Mouse (Mus musculus): ENCODE results near the gene Bloc1s1.
A peak's percentile ranks its signal among the peaks of the same experiment; 100 is the strongest.

The Bloc1s1 gene

GRCm38 (mm10) chr10:128902409-128902988 is 21.3 kb downstream of the Bloc1s1 start:
- DNase-seq = no peak

- no peak for DNase-seq
These were observed 22.4 kb downstream of the Bloc1s1 start for GRCm38 (mm10) chr10:128901409-128901808.

GRCm38 (mm10) chr10:128900698-128901097 is 23.1 kb downstream of the Bloc1s1 start, which contains the start of gene Cd63:
Gene Cd63 (plus strand): TSS chr10:128900989.
- no peak for DNase-seq

GRCm38 (mm10) chr10:128899759-128900490 is 23.9 kb downstream of the Bloc1s1 start:
- DNase-seq = no peak

DNA sequence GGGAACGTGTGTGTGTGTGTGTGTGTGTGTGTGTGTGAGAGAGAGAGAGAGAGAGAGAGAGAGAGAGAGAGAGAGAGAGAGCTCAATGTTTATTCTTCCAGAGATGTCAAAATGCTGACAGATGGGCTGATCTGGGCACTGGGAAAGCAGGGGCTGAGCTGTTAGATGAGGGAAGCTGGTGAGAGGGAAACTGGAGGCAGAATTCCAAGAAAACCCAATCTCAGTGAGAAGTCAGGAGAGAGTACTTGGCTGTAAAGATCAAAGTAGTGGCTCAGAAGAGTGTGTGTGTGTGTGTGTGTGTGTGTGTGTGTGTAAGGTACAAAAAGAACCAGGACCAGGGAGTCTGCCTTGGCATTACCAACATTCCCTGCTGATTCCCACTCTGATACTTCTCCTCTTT is 26.3 kb downstream of the Bloc1s1 start:
- DNase-seq = no peak

- DNase-seq = no peak
These were observed 27.0 kb downstream of the Bloc1s1 start for GRCm38 (mm10) chr10:128896807-128897206.

DNA sequence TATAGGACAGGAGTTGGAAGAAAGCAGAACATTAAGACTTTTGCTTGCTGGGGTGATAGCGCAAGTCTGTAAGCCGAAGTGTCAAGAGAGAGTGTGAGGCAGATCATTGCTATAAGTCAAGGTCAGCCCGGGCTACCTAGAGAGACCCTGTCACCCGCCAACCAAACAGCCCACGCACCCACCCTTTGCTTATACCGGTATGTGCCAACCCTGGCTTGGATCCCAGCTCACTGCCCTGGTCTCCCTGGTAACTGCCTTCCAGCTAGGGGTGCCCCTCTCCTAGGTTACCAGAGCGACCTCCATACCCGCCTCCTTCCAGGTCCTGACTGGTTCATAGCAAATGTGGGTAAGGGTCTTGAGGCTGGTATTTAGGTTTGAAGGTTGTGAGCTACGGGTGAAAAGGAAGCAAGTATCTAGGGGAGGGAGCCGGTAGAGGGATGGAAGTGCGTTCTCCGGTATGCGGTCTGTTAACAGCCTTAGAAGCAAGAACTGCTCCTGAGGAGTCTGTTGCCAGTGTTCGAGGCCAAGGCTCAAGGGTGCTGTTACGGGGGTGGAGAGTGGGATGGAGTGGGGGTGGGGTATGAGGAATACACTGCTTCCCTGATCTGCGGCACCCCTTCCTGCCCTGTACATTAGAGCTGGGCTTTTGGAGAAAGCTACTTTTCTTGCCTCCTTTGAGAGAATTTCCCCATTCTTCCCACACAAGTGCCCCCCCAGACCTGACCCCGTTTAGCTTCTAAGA is 27.7 kb downstream of the Bloc1s1 start:
- DNase-seq = no peak

- peak; percentile 92 for DNase-seq
These were observed 28.4 kb downstream of the Bloc1s1 start for GRCm38 (mm10) chr10:128895437-128895836.

DNA sequence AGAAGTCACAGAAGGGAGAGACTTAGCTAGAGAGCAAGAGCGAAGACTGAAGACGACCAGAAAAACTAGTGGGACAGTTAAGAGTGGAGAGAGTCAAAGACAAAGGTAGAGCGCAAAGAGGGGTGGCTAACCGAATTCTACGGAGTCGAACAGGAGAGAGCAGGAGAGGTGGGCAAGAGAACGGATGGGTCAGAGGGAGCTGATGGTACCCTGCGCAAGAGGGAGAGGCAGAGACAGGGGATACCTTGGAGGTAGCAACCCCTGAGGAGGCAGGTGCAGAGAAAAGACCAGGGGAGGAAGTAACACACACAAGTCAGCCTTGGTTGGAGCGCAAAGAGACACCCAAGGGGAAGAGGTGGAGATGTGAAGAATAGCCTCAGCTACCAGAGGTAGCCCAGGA is 31.6 kb downstream of the Bloc1s1 start:
- no peak for DNase-seq

DNA sequence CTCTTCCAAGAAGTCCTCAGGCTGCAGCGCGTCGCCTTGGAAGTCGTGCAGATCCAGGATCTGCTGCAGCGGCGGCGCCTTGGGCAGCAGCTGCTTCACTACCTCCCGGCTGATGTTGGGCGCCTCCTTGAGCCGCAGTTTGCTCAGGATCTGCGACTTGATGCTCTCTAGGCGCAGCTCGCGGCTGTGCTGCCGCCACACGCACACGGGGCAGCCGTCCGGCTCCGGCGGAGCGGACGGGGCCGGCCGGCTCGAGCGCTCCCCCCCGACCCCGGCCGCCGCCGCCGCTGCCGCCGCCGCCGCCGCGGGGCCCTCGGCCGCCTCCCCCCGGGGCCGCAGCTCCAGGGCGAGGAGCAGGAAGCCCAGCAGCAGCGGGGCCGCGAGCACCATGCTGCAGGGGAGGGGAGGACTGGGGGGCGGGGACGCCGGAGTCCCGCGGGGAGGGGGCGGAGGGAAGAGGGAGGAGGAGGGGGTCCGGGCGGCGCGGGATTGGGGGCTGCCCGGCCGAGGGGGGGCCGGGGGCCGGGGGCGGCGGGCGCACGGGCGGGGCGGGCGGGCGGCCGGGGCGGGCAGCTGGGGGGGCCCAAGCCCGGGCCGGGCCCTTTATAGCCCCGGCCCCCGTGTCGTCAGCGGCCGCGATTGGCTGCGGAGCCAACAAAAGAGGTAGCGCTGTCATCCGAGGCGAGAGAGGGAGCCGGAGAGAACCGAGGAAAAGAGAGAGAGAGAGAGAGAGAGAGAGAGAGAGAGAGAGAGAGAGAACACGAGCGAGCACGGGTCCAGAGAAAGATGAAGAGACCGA is 32.3 kb downstream of the Bloc1s1 start, which contains the start of gene Gdf11:
Gdf11 (minus strand) TSS at position 423 of the 799 bp plus-strand sequence.
- peak; percentile 71 for DNase-seq

DNA sequence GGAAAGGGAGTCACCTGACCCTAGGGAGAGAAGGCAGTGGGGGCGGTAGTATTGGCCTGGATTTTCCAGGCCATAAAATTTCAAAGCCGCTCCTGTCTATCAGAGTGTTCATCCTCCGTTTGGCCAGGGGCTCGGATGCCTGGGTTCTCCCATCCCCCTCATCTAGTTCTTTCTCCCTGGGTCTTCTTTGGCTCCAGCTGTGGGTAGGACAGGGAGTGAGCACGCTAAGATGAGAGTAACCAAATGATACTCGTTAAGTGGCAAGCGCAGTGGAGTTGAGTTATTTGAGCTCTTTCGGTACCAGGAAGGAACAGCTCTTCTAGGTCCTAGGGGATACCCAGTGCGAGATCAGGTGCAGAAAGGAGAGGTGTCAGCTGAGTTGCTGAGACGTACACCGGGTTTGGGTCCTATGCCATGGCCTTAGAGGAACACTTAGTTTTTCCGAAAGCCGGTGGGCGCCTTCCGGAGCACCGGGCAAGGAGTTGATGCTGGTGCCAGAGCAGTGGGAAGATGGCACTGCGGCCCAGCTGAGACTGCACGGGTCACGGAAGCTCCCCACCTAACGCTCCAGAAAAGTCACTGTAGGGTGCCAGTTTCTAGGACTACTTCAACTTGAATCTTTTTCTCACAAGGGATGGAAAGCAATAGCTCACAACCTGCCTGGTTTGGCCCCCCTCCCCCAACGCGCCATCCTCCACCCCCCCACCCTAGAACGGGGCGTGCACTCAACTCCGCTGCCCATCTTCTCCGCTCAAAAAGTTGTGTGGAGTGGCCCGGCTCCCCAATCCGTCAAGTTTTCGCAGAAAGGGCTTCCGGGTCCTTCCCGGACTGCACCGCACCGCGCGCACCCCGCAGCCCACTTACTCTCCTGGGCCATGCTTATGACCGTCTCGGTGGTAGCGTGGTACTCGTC is 33.2 kb downstream of the Bloc1s1 start:
- DNase-seq = peak; percentile 25

- DNase-seq = no peak
These were observed 34.0 kb downstream of the Bloc1s1 start for GRCm38 (mm10) chr10:128889846-128890245.

- DNase-seq = no peak
These were observed 34.7 kb downstream of the Bloc1s1 start for GRCm38 (mm10) chr10:128888941-128889827.

DNA sequence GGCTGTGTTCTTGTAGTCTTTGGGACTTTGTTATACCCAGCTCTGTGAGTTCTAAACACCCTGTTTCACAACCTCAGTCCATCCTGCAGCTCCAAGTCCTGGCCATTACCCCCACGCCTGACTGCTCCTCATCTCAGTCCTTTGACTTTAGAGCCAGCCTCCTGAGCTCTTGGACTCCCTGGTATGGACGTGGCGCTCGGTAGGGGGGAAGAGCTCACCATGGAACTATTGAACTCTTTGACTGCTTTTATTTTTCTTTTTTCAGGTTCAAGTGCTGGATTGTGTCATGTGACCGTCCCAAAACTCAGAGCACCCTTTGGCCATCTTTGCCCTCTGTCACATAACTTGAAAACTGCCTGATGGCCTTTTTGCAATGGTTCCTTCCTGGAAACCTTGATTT is 41.8 kb downstream of the Bloc1s1 start:
- DNase-seq = no peak

DNA sequence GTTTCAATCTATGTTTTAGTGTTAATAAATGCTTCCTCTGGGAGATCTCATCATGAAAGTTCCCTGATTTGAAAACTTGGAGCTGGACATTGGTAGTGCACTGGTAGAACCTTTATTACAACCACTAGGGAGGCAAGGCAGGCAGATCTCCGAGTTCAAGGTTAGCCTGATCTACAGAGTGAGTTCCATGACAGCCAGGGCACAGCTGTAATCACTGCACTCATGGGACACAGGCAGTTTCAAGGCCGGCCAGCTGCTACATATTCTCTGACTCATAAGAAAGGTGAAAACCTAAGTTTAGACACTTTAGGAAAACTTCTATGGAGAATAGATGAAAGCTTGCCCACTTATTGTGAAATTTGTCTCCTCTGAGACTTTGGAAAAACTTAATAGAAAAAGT is 45.0 kb downstream of the Bloc1s1 start:
- no peak for DNase-seq

DNA sequence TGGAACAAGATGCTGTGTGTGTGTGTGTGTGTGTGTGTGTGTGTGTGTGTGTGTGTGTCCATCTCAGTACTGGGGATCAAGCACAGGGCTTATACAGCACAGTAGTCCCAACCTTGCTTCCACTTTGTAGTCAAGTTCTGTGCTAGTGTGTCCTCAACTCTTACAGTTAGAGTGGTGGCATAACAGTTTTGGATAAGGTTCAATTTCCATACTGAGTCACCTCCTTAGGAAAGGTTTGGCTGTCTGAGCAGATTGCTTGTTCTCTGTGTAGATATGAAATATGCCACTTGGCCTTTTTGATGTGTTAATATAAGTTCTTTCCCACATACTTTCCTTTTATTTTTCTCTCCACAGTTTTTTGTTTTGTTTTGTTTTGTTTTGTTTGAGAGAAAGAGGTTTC is 45.5 kb downstream of the Bloc1s1 start:
- no peak for DNase-seq

- DNase-seq = no peak
These were observed 53.5 kb downstream of the Bloc1s1 start for GRCm38 (mm10) chr10:128870341-128870740.
